Mouse (Mus musculus) CH12.LX (cell line): ENCODE measurements at regions not wholly inside any gene's neighbourhood (a gene's known extent, or its start where the extent isn't known, plus 50 kb on each side); places are given as distances from the start of the nearest gene placed in this dataset.

ENCODE experiments used
- CTCF ChIP-seq, 2 experiments: IDR thresholded peaks in 1 of 2; conservative IDR thresholded peaks in 1 of 2; 2 replicates each; pipeline ENCODE4 v1.5.1; 2011 to 2012; ENCODE audit warnings: low read depth in 2 of 2, low read length in 2 of 2, improper control_type of control experiment in 1 of 2, inconsistent platforms in 1 of 2, mild to moderate bottlenecking in 1 of 2, moderate library complexity in 1 of 2
- ETS1 ChIP-seq: conservative IDR thresholded peaks from 2 replicates; pipeline ENCODE4 v1.6.1; 2012; ENCODE audit warnings: low read depth, mild to moderate bottlenecking, inconsistent platforms, low read length, improper control_type of control experiment, moderate library complexity
- KAT2A ChIP-seq: IDR thresholded peaks from 2 replicates; pipeline ENCODE4 v1.6.1; 2012; ENCODE audit warnings: low read length, improper control_type of control experiment, inconsistent platforms; ENCODE audit not compliant: insufficient replicate concordance
- MEF2A ChIP-seq: IDR thresholded peaks from 2 replicates; pipeline ENCODE4 v1.6.1; 2014; ENCODE audit warnings: low read depth, mild to moderate bottlenecking, inconsistent platforms, low read length, improper control_type of control experiment, borderline replicate concordance
- POLR2A ChIP-seq: IDR thresholded peaks from 2 replicates; pipeline ENCODE4 v1.6.1; 2011; ENCODE audit warnings: low read depth, mild to moderate bottlenecking, improper control_type of control experiment, low read length
- RAD21 ChIP-seq: IDR thresholded peaks from 2 replicates; pipeline ENCODE4 v1.6.1; 2011; ENCODE audit warnings: low read depth, mild to moderate bottlenecking, low read length, improper control_type of control experiment, moderate library complexity
- TCF12 ChIP-seq: IDR thresholded peaks from 2 replicates; pipeline ENCODE4 v1.6.1; 2014; ENCODE audit warnings: low read depth, mild to moderate bottlenecking, inconsistent platforms, low read length, improper control_type of control experiment
- UBTF ChIP-seq: IDR thresholded peaks from 2 replicates; pipeline ENCODE4 v1.6.1; 2012; ENCODE audit warnings: low read depth, mild to moderate bottlenecking, inconsistent platforms, low read length, improper control_type of control experiment, moderate library complexity
- USF1 ChIP-seq: IDR thresholded peaks from 2 replicates; pipeline ENCODE4 v1.6.1; 2014; ENCODE audit warnings: low read depth, mild to moderate bottlenecking, inconsistent platforms, low read length, improper control_type of control experiment
- ZNF384 ChIP-seq: IDR thresholded peaks from 2 replicates; pipeline ENCODE4 v1.6.1; 2012; ENCODE audit warnings: low read depth, low read length, improper control_type of control experiment, inconsistent platforms

GRCm38 (mm10) chr19:14835629-14836028 lies 237.8 kb upstream of the Tle4 start:
- TF ChIP-seq POLR2A (no peak), USF1 (no peak), ZNF384 (no peak), ETS1 (no peak), KAT2A (no peak), CTCF (conservative IDR thresholded peaks at IDR 0.05 in 1 of 2, IDR thresholded peaks at IDR 0.05 in 1 of 2; ENCODE audit: low read depth in 2 of 2, low read length in 2 of 2) (no peak), MEF2A (no peak), RAD21 (no peak), TCF12 (no peak), UBTF (no peak)
